Mouse (Mus musculus) ovary, adult 18-20 months (tissue): Measurements from ENCODE around the gene Cep112.

Experiments used
- DNase-seq: peaks from one replicate; pipeline ENCODE4 v3.0.0; 2022; ENCODE audit warnings: low spot score, mixed read lengths

Gene Cep112

GRCm38 (mm10) chr11:108449811-108450210, 24.8 kb downstream of the Cep112 start:
- no peak for DNase-seq

- DNase-seq = no peak
Measured at GRCm38 (mm10) chr11:108459599-108459998, 34.6 kb downstream of the Cep112 start.

- DNase-seq = no peak
Measured at GRCm38 (mm10) chr11:108464138-108464537, 39.1 kb downstream of the Cep112 start.

GRCm38 (mm10) chr11:108464715-108465301, 39.8 kb downstream of the Cep112 start:
- DNase-seq = no peak

- no peak for DNase-seq
Measured at GRCm38 (mm10) chr11:108475738-108476137, 50.7 kb downstream of the Cep112 start.

GRCm38 (mm10) chr11:108476226-108476625, 51.2 kb downstream of the Cep112 start:
- DNase-seq = no peak

- no peak for DNase-seq
Measured at GRCm38 (mm10) chr11:108483976-108484375, 59.0 kb downstream of the Cep112 start.

- DNase-seq = no peak
Measured at GRCm38 (mm10) chr11:108488256-108488655, 63.3 kb downstream of the Cep112 start.

- no peak for DNase-seq
Measured at GRCm38 (mm10) chr11:108489863-108490262, 64.9 kb downstream of the Cep112 start.

GRCm38 (mm10) chr11:108508190-108508589, 83.2 kb downstream of the Cep112 start:
- no peak for DNase-seq

- no peak for DNase-seq
Measured at GRCm38 (mm10) chr11:108527725-108528363, 102.9 kb downstream of the Cep112 start.

- no peak for DNase-seq
Measured at GRCm38 (mm10) chr11:108532901-108533300, 107.9 kb downstream of the Cep112 start.

- DNase-seq = no peak
Measured at GRCm38 (mm10) chr11:108534014-108534413, 109.0 kb downstream of the Cep112 start.

GRCm38 (mm10) chr11:108552997-108553622, 128.1 kb downstream of the Cep112 start:
- no peak for DNase-seq

- no peak for DNase-seq
Measured at GRCm38 (mm10) chr11:108553881-108554280, 128.9 kb downstream of the Cep112 start.

- no peak for DNase-seq
Measured at GRCm38 (mm10) chr11:108558544-108558943, 133.6 kb downstream of the Cep112 start.

- DNase-seq = no peak
Measured at GRCm38 (mm10) chr11:108559506-108559905, 134.5 kb downstream of the Cep112 start.

- no peak for DNase-seq
Measured at GRCm38 (mm10) chr11:108562076-108562475, 137.1 kb downstream of the Cep112 start.

GRCm38 (mm10) chr11:108586551-108587184, 161.7 kb downstream of the Cep112 start:
- no peak for DNase-seq

- no peak for DNase-seq
Measured at GRCm38 (mm10) chr11:108593207-108593958, 168.4 kb downstream of the Cep112 start.

- DNase-seq = no peak
Measured at GRCm38 (mm10) chr11:108593959-108594579, 169.1 kb downstream of the Cep112 start.

- no peak for DNase-seq
Measured at GRCm38 (mm10) chr11:108605301-108605700, 180.3 kb downstream of the Cep112 start.
